Mouse (Mus musculus) hindbrain, embryonic 12.5 days (tissue): ENCODE measurements at regions not wholly inside any gene's neighbourhood (a gene's known extent, or its start where the extent isn't known, plus 50 kb on each side); places are given as distances from the start of the nearest gene placed in this dataset.

ENCODE experiments used
- ATAC-seq: fragments of 200-750 bp; cut with Nextera tagmentation; 2 replicates; pipeline ENCODE4 v1.8.0; 2017; ENCODE audit warnings: moderate TSS enrichment; ENCODE audit not compliant: low FRiP score
- H3K27ac ChIP-seq: fragments of 300-500 bp; sonication (generic); 2 replicates; pipeline ENCODE4 v1.5.1; 2016; ENCODE audit warnings: mild to moderate bottlenecking
- H3K27me3 ChIP-seq: fragments of 300-500 bp; sonication (generic); 2 replicates; pipeline ENCODE4 v1.6.1; 2016; ENCODE audit warnings: mild to moderate bottlenecking
- H3K36me3 ChIP-seq: fragments of 300-500 bp; sonication (generic); 2 replicates; pipeline ENCODE4 v1.6.1; 2016; ENCODE audit warnings: mild to moderate bottlenecking
- H3K4me1 ChIP-seq: fragments of 300-500 bp; sonication (generic); 2 replicates; pipeline ENCODE4 v1.6.1; 2016
- H3K4me2 ChIP-seq: fragments of 300-500 bp; sonication (generic); replicated peaks from 2 replicates; pipeline ENCODE4 v1.6.1; 2016; ENCODE audit warnings: mild to moderate bottlenecking
- H3K4me3 ChIP-seq: fragments of 300-500 bp; sonication (generic); 2 replicates; pipeline ENCODE4 v1.5.1; 2016; ENCODE audit warnings: mild to moderate bottlenecking
- H3K9ac ChIP-seq: fragments of 300-500 bp; sonication (generic); 2 replicates; pipeline ENCODE4 v1.6.1; 2016; ENCODE audit warnings: mild to moderate bottlenecking, moderate library complexity
- H3K9me3 ChIP-seq: fragments of 300-500 bp; sonication (generic); replicated peaks from 2 replicates; pipeline ENCODE4 v1.6.1; 2016; ENCODE audit warnings: mild to moderate bottlenecking
- WGBS: fragments of 180-500 bp; shearing (Covaris S2); methylation state at CpG from one replicate; pipeline ENCODE4 v1.1.7; 2016; 5-methylcytosine and 5-hydroxymethylcytosine counted together

DNA sequence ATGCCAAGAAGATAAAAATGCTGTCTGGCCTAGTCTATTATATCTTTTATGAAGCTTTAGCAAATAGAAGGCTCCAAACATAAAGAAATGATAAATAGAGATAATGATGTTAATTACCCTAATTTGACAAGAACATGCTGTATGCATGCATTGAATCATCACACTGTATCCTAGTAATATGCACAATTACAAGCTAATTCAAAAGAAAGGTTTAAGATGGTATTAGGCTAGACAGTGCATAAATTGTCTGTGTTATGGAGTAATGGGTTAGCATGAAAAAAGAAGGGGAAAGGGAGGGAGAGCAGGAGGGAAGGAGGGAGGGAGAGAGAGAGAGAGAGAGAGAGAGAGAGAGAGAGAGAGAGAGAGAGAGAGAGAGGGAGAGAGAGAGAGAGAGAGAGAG is 604.7 kb downstream of the Ipo11 start:
- Histone ChIP-seq H3K4me1 (no peaks in the 10 kb centered on the region), H3K27ac (no peak overlapping the region), H3K27me3 (no peaks in the 10 kb centered on the region), H3K9ac (no peak overlapping the region), H3K4me3 (no peak overlapping the region), H3K4me2 (no peak overlapping the region), H3K9me3 (no peaks in the 10 kb centered on the region), H3K36me3 (no peaks in the 10 kb centered on the region)
- ATAC-seq = no peak

GRCm38 (mm10) chr13:106318980-106319379 is 617.8 kb downstream of the Ipo11 start:
- H3K9me3 ChIP-seq = no peaks in the 10 kb centered on the region
- H3K4me1 ChIP-seq = no peaks in the 10 kb centered on the region
- H3K27me3 ChIP-seq = no peaks in the 10 kb centered on the region
- no peak overlapping the region for H3K27ac ChIP-seq
- ATAC-seq = no peak
- no peak overlapping the region for H3K4me2 ChIP-seq
- H3K4me3 ChIP-seq = no peak overlapping the region
- H3K36me3 ChIP-seq = no peaks in the 10 kb centered on the region
- H3K9ac ChIP-seq = no peak overlapping the region
- 52% methylated on average over 3 of the region's 3 CpGs for WGBS

GRCm38 (mm10) chr13:106318476-106318875 is 618.3 kb downstream of the Ipo11 start:
- Histone ChIP-seq H3K27ac (no peak overlapping the region), H3K9me3 (no peaks in the 10 kb centered on the region), H3K9ac (no peak overlapping the region), H3K4me1 (no peaks in the 10 kb centered on the region), H3K36me3 (no peaks in the 10 kb centered on the region), H3K27me3 (no peaks in the 10 kb centered on the region), H3K4me3 (no peak overlapping the region), H3K4me2 (no peak overlapping the region)
- no peak for ATAC-seq
- WGBS = 89% methylated on average over 6 of the region's 6 CpGs

DNA sequence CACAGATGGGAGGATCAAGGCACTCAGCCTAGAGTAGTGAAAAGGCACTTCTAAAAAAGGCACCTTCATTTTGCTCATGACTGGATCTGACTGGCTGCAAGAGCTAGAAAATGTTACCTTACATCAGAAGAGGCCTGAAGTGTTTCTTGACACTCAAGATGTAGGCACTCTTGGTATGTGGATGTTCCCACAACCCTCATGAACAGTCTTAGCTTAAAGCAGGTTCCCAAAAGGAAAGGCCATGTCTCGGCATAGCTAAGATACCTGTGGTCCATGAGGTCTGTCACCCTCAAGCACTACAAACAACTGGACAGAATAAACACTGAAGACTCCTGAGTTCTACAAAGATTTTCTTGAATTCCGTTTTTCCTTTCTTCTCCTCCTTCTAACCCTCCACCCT is 619.5 kb downstream of the Ipo11 start:
- Histone ChIP-seq H3K4me2 (no peak overlapping the region), H3K9ac (no peak overlapping the region), H3K9me3 (no peaks in the 10 kb centered on the region), H3K27ac (no peak overlapping the region), H3K4me1 (no peaks in the 10 kb centered on the region), H3K27me3 (no peaks in the 10 kb centered on the region), H3K36me3 (no peaks in the 10 kb centered on the region), H3K4me3 (no peak overlapping the region)
- 87% methylated on average over 2 of the region's 2 CpGs for WGBS
- ATAC-seq = no peak

DNA sequence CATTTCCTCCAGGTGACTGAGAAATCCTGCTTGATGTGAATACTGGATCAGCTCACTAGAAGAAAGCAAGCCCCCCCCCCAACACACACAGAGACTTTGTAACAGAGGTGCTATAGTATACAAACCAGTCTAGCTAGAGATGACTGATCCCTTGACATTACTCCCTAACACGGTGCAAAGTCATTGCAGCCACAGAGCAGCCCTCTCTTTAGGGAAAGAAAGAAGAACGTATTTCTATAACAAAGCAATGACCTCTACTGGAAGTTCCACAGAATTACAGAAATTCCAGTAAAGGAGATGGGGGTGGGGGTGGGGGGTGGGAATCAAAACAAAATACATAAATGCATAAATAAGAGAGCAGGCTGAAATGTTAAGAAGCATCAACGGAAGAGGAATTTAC is 655.6 kb downstream of the Ipo11 start:
- no peak overlapping the region for H3K27ac ChIP-seq
- no peak overlapping the region for H3K9ac ChIP-seq
- 0 out of 2 replicates have a peak, but pooled peaks have one; percentile 46 for ATAC-seq
- no peaks in the 10 kb centered on the region for H3K27me3 ChIP-seq
- H3K4me2 ChIP-seq = no peak overlapping the region
- H3K4me3 ChIP-seq = no peak overlapping the region
- no peaks in the 10 kb centered on the region for H3K4me1 ChIP-seq
- H3K9me3 ChIP-seq = no peaks in the 10 kb centered on the region
- H3K36me3 ChIP-seq = no peaks in the 10 kb centered on the region
- 58% methylated on average over 3 of the region's 3 CpGs for WGBS

DNA sequence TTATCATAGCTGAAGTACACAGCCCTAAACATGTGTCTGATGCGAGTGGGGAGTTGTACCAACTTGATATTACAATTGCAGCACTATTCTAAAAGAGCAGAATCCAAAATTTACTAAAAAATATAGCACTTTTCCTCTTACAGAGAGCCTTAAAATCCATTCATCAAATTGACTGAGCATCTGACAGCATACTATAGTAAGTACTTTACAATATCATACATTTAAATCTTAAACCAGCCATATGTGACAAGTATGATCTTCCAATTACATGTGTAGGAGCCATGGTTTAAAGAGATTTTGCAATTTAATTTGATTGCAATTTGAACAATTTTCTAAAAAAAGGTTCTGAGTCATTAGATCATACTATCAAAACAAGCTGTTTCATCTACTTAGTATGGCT is 676.9 kb downstream of the Ipo11 start:
- no peak overlapping the region for H3K27ac ChIP-seq
- 83% methylated on average over 1 of the region's 1 CpGs for WGBS
- H3K4me3 ChIP-seq = no peak overlapping the region
- no peaks in the 10 kb centered on the region for H3K27me3 ChIP-seq
- H3K4me1 ChIP-seq = no peaks in the 10 kb centered on the region
- no peaks in the 10 kb centered on the region for H3K36me3 ChIP-seq
- H3K9me3 ChIP-seq = no peaks in the 10 kb centered on the region
- H3K4me2 ChIP-seq = no peak overlapping the region
- ATAC-seq = no peak
- no peak overlapping the region for H3K9ac ChIP-seq
